8 mouse cellular contexts compared by ENCODE assay signal in genomic region chr13:23400771-23401682, GRCm38 (mm10). TPM values are rescaled to one million over a fixed set of nuclear protein-coding genes. Genes with fewer than 3 reads are reported as not detected.
DNase-seq lines count a peak whose midpoint lies in the region; ATAC-seq lines count a peak whose summit lies in the region.

No protein-coding gene starts in this region.

- no peak for ATAC-seq in intestine, embryonic 16.5 days

- peak overlapping the region; percentile 70; the same call in 1 of the 2 replicates for H3K4me2 ChIP-seq in intestine, embryonic 16.5 days (ENCODE audit: low read depth, low read length)

- peak; percentile 32 for DNase-seq in cerebellum, adult 8-10 months
- no peak for DNase-seq in cerebellum, adult 11-12 months
- peak; percentile 19 for DNase-seq in thymus, postnatal 0 days (ENCODE audit: low spot score)
- DNase-seq in thymus, postnatal 36 days: no peak
- DNase-seq in neural tube, embryonic 10.5 days (ENCODE audit: extremely low spot score, low spot score): peak; percentile 19
- DNase-seq in adrenal gland, postnatal 4 days (ENCODE audit: low spot score in 2 of 2): no peak
- DNase-seq in urinary bladder, adult 2 months (ENCODE audit: low spot score): no peak

- peak overlapping the region; percentile 47 for H3K4me3 ChIP-seq in intestine, embryonic 16.5 days (ENCODE audit: low read length)

- 14% methylated on average over 24 of the region's 24 CpGs for WGBS in intestine, embryonic 16.5 days

- H3K4me1 ChIP-seq in intestine, embryonic 16.5 days (ENCODE audit: control insufficient read depth, insufficient read depth, low read length): peaks cover 5% of the 10 kb centered on the region; the same call in 1 of the 2 replicates

- no peaks in the 10 kb centered on the region for H3K9me3 ChIP-seq in intestine, embryonic 16.5 days (ENCODE audit: control insufficient read depth, low read length)

- H3K36me3 ChIP-seq in intestine, embryonic 16.5 days (ENCODE audit: control insufficient read depth, insufficient read depth, low read length): no peaks in the 10 kb centered on the region

- H3K27ac ChIP-seq in intestine, embryonic 16.5 days (ENCODE audit: low read length): no peak overlapping the region

- peaks cover 10% of the 10 kb centered on the region; the same call in 1 of the 2 replicates for H3K27me3 ChIP-seq in intestine, embryonic 16.5 days (replicated peaks; ENCODE audit: control insufficient read depth, insufficient read depth, low read length)

- H3K9ac ChIP-seq in intestine, embryonic 16.5 days (ENCODE audit: low read depth, low read length): no peak overlapping the region

RNA-seq across cellular contexts. Expression of gene Abt1, which starts 22.6 kb away (rescaled TPM):
- polyA plus RNA-seq in thymus, postnatal 0 days (2015; fragmentation: Nextera tagmentation; extraction: Ambion mirVana): 13.8 and 15.1 TPM in 2 replicates
- 10.2 and 11.2 TPM in 2 replicates for polyA plus RNA-seq in intestine, embryonic 16.5 days (2015; fragmentation: Nextera tagmentation; extraction: Ambion mirVana)
- total RNA-seq in adrenal gland, postnatal 4 days (2021): 1 to 10 TPM; 7.9 to 8.9 TPM
- polyA plus RNA-seq in urinary bladder, adult 2 months (2012; rRNA removed): 7.9 TPM in 2 replicates

RNA-seq across cellular contexts. Expression of gene Zfp322a, which starts 32.0 kb away (rescaled TPM):
- 33.0 and 34.5 TPM in 2 replicates for polyA plus RNA-seq in thymus, postnatal 0 days (2015; fragmentation: Nextera tagmentation; extraction: Ambion mirVana)
- 30.1 and 31.7 TPM in 2 replicates for polyA plus RNA-seq in intestine, embryonic 16.5 days (2015; fragmentation: Nextera tagmentation; extraction: Ambion mirVana)
- 10 to 100 TPM; 22.9 to 23.5 TPM for total RNA-seq in adrenal gland, postnatal 4 days (2021)
- 12.7 and 15.8 TPM in 2 replicates for polyA plus RNA-seq in urinary bladder, adult 2 months (2012; rRNA removed)

Comparison
In these comparisons a context has a peak if more than half of its experiments do, and no peak if none do; other contexts are left out.
1. DNase-seq: peak in cerebellum, adult 8-10 months (single experiment), thymus, postnatal 0 days (single experiment) and neural tube, embryonic 10.5 days (single experiment); none in cerebellum, adult 11-12 months (single experiment), thymus, postnatal 36 days (0 of 2), adrenal gland, postnatal 4 days (0 of 2) and urinary bladder, adult 2 months (single experiment).